Mouse (Mus musculus): Measurements from ENCODE around the gene Trim40.

Gene Trim40

DNA sequence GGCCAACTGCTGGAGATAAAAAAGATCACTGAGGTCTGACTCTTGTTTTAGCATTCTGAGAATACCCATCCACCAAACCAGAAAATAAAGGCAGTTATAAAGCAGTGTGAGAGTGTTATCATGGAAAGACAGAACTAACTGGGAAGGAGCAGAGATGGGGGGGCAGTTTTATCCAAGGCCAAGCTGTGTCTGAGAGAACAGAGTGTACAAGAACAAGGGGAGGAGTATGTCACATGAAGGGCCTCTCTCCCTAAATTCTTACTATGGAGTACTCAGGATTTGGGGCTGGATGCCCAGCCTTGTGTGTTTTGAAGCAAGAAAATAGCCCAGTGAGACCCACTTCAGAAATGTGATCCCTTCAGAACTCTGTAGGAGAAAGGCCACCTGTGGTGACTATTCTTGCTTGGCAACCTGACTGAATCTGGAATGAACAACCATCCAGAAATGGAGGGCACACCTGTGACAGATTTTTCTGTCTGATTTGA lies 48.9 kb downstream of the Trim40 start:
- DNase-seq (ENCODE audit: low read depth, low spot score): no peak

DNA sequence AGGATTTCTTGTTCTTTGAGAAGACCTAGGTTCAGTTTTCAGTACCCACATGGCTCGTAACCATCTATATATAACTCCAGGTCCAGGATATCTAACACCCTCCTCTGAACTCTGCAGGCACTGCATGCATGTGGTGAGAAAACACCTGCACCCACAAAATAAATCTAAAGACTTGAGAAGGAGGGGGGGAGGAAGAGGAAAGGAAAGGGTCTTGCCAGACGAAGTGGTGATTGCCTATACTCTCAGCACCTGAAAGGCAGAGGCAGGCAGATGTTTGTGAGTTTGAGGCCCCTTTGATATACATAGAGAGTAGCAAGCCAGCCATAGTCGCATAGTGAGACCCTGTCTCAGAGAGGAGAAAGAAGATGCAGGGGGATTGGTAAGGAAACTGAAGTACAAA lies 50.0 kb downstream of the Trim40 start:
- DNase-seq (ENCODE audit: low read depth, low spot score): no peak

GRCm38 (mm10) chr17:36839001-36839400 lies 50.9 kb downstream of the Trim40 start:
- DNase-seq (ENCODE audit: low read depth, low spot score): no peak

GRCm38 (mm10) chr17:36836874-36837647 lies 52.9 kb downstream of the Trim40 start, which contains the start of gene Trim26:
Gene Trim26, plus strand, starts transcription at chr17:36837134.
- peak; percentile 98 for DNase-seq (ENCODE audit: low read depth, low spot score)

DNA sequence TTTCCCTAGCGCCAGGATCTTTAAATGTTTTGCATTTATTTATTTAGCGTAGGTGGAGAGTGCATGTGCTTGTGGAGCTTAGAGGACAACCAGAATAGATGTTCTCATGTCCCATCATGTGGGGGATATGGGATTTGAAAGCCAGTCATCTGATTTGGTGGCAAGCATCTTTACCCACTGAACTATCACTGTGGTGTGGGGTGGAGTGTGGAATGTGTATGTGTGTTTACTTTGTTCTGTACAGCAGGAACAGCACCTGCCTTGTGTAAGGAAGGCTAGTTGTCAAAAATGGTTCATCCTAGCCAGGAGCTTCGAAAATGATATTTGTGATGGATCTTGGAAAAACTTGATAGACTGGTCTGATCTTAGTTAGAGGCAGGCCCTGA lies 53.5 kb downstream of the Trim40 start:
- DNase-seq (ENCODE audit: low read depth, low spot score): no peak

GRCm38 (mm10) chr17:36835591-36836426 lies 54.1 kb downstream of the Trim40 start:
- DNase-seq (ENCODE audit: low read depth, low spot score): peak; percentile 58

- no peak for DNase-seq (ENCODE audit: low read depth, low spot score)
These were observed 57.2 kb downstream of the Trim40 start for GRCm38 (mm10) chr17:36832694-36833093.
